Mouse (Mus musculus): Measurements from ENCODE around the gene Hif1an.

GRCm38 (mm10) chr19:44578038-44578437 lies 15.4 kb downstream of the Hif1an start:
- TF ChIP-seq POLR2A (IDR thresholded peaks at IDR 0.05; ENCODE audit: extremely low read depth, insufficient read depth, low read length) (no peak), CTCF (IDR thresholded peaks at IDR 0.05; ENCODE audit: low read depth, low read length) (no peak)
